Mouse (Mus musculus): ENCODE measurements around the gene Lamtor2. TPM values are rescaled to one million over a fixed set of nuclear protein-coding genes. Genes with fewer than 3 reads are reported as not detected.

Lamtor2 gene
- polyA plus RNA-seq, 1 experiment from 2014 or later, result 198 TPM

GRCm38 (mm10) chr3:88551586-88551985 is 1.3 kb downstream of the Lamtor2 start:
- H3K9ac ChIP-seq, result no peak overlapping the region
- peaks cover 11% of the 10 kb centered on the region; the same call in 1 of the 2 replicates for H3K36me3 ChIP-seq
- H3K4me2 ChIP-seq, result peak overlapping the region; percentile 75
- no peaks in the 10 kb centered on the region for H3K9me3 ChIP-seq
- no peak overlapping the region for H3K27ac ChIP-seq
- 80% methylated on average over 4 of the region's 4 CpGs for WGBS
- H3K4me1 ChIP-seq, result peaks cover 28% of the 10 kb centered on the region
- ATAC-seq (ENCODE audit: insufficient read depth, low FRiP score, low read depth), result no peak
- peak overlapping the region; percentile 85; the same call in 1 of the 2 replicates for H3K4me3 ChIP-seq (replicated peaks)
- H3K27me3 ChIP-seq (replicated peaks), result no peaks in the 10 kb centered on the region

DNA sequence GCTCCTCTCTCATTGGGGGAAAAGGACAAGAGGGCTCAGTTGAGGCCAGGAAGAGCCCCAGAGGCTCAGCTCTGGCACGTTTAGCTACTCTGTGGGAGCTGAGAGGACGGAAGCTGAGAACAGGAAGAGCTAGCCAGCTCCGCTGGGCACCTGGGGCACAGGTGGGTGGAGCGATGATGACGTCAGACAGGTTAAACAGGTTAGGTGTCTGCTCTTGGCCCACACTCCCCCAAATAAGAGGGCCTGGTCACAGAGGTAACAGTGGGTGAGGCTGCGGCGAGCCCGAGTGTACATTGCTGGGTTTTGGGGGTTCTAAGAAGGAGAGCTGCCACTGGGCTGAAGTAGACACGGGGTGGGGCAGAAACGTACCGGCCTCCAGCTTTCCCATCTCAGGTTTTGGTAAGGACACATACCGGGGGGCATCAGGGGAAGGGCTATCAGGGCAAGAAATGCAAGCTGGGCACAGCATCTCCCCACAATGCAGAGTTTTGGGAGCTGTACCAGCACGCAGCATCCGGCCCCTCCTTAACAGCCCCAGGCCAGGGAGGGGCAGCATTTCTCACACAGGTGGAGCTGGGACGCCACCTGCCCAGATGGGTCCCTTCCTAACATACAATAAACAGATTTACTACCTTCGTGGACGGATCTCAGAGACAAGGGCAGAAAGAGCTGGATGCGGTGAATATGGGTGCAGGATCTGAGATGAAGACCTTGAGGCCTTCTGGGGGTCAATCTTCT is 4.5 kb downstream of the Lamtor2 start, which contains the start of gene Rab25:
Gene Rab25 (minus strand): TSS at position 121 of the 738 bp plus-strand sequence.
- H3K36me3 ChIP-seq, result no peaks in the 10 kb centered on the region
- peak within 1 kb of the TSS; percentile 50 for H3K4me2 ChIP-seq
- peak; percentile 15; the same call in 1 of the 2 replicates for ATAC-seq (ENCODE audit: insufficient read depth, low FRiP score, low read depth)
- peak within 1 kb of the TSS; percentile 78 for H3K27ac ChIP-seq
- peaks cover 24% of the 10 kb centered on the region for H3K4me1 ChIP-seq
- peak within 1 kb of the TSS; percentile 34 for H3K4me3 ChIP-seq (replicated peaks)
- WGBS, result 40% methylated on average over 18 of the region's 18 CpGs
- H3K27me3 ChIP-seq (replicated peaks), result no peaks in the 10 kb centered on the region
- no peak within 1 kb of the TSS for H3K9ac ChIP-seq
- H3K9me3 ChIP-seq, result no peaks in the 10 kb centered on the region

DNA sequence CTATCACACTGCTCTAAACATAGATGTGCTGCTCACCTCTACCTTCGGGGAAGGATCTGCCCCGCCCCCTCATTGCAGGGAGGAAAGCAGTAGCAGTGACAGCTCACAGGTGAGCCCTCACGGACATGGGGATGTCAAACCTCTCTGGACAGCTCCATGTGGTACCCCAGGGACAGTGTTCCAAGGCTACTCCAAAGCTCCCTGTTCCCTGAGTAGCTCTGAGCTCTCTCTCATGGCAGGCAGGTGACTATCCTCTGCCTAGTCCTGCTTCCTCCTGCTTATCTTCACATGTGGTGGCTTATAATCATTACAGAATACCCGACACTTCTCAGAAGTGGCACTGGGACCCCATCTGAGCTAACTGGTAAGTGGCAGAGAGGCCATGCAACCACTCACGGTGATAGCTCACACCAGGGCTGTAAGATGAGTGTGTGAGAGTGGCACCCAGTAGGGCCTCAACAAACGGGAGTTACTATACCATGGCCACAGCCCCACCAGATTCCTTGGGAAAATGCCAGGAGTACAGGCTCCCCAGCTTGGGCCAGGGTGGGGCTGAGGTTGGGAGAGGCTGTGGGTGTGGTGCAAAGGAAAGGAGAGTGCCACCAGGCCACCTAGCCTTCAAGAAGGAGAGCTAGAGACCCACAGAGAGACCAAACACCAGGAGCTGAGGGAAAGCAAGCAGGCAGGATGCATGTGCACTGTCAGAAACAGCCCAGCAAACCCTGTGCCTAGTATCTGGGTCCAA is 6.0 kb downstream of the Lamtor2 start:
- no peak overlapping the region for H3K9ac ChIP-seq
- no peaks in the 10 kb centered on the region for H3K36me3 ChIP-seq
- H3K4me3 ChIP-seq (replicated peaks), result peak overlapping the region; percentile 19
- H3K27ac ChIP-seq, result peak overlapping the region; percentile 31; the same call in 1 of the 2 replicates
- peak overlapping the region; percentile 43 for H3K4me2 ChIP-seq
- H3K27me3 ChIP-seq (replicated peaks), result no peaks in the 10 kb centered on the region
- WGBS, result 72% methylated on average over 6 of the region's 6 CpGs
- ATAC-seq (ENCODE audit: insufficient read depth, low FRiP score, low read depth), result 0 out of 2 replicates have a peak, but pooled peaks have one; percentile 23
- H3K9me3 ChIP-seq, result no peaks in the 10 kb centered on the region
- peaks cover 21% of the 10 kb centered on the region for H3K4me1 ChIP-seq

GRCm38 (mm10) chr3:88544955-88545591 is 7.8 kb downstream of the Lamtor2 start:
- Histone ChIP-seq H3K9ac (no peak overlapping the region), H3K27ac (no peak overlapping the region)

DNA sequence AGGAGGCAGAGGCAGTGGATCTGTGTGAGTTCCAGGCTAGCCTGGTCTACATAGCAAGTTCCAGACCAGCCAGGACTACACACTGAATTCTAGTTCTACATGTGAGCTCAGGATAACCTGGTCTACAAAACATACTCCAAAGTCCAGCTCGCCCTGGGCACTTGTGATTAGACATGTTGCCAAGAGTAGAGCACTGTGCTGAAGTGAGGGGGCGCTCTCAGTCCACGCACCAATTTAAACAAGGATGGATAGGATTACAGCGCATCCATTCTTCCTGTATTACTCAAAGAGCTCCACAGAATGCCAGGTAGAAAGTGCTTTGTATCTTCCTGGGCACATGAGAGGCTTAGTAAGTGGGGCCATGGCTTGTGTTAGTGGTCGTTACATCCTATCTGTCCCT is 8.4 kb downstream of the Lamtor2 start:
- Histone ChIP-seq H3K4me2 (no peak overlapping the region), H3K27me3 (replicated peaks) (no peaks in the 10 kb centered on the region), H3K36me3 (peaks cover 9% of the 10 kb centered on the region; the same call in 1 of the 2 replicates), H3K4me1 (peaks cover 17% of the 10 kb centered on the region; the same call in 1 of the 2 replicates), H3K4me3 (replicated peaks) (no peak overlapping the region), H3K9me3 (no peaks in the 10 kb centered on the region), H3K9ac (no peak overlapping the region), H3K27ac (no peak overlapping the region)
- 35% methylated on average over 5 of the region's 5 CpGs for WGBS
- no peak for ATAC-seq (ENCODE audit: insufficient read depth, low FRiP score, low read depth)

More at GRCm38 (mm10) chr3:88544955-88545591, 7.8 kb downstream of the Lamtor2 start:
- 57% methylated on average over 20 of the region's 20 CpGs for WGBS
- Histone ChIP-seq H3K27me3 (replicated peaks) (no peaks in the 10 kb centered on the region), H3K4me1 (peaks cover 14% of the 10 kb centered on the region; the same call in 1 of the 2 replicates), H3K9me3 (no peaks in the 10 kb centered on the region), H3K4me2 (no peak overlapping the region), H3K36me3 (peaks cover 6% of the 10 kb centered on the region; the same call in 1 of the 2 replicates), H3K4me3 (replicated peaks) (no peak overlapping the region)
- no peak for ATAC-seq (ENCODE audit: insufficient read depth, low FRiP score, low read depth)

DNA sequence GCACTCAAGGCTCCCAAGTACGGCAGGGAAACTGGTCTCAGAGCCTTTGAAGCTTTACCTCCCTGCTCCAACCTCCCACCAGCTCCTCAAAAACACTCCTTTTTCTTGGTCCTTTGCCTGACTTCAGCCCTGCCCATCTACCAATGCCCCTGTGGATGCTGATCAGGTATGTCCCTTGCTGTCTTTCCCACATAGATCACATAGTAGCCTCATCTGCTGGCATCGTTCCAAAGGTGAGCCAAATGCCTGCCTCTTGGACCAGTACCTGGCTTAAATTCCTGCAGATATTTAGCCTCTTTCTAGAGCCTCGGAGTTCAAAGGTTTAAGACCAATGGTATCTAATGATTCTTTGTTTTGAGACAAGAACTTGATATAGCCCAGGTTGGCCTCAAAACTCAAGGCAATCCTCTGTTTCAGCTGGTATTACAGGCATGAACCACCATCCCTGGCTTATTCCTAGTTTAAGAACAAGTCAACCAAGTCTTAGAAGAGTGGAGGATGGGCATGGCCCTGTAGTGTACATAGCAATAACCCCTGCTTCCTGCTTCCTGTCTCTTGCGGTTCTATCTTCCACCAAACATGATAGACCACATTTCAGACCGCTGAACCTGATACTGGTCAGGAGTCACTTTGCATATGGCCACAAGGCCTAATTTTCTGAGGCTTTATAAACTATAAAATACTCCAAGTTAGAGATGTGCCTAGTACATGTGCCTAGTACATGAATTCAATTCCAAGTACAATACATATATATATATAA is 9.0 kb downstream of the Lamtor2 start:
- H3K36me3 ChIP-seq, result peaks cover 9% of the 10 kb centered on the region; the same call in 1 of the 2 replicates
- WGBS, result 59% methylated on average over 5 of the region's 5 CpGs
- no peak overlapping the region for H3K4me2 ChIP-seq
- H3K9ac ChIP-seq, result no peak overlapping the region
- no peak overlapping the region for H3K4me3 ChIP-seq (replicated peaks)
- no peak overlapping the region for H3K27ac ChIP-seq
- no peaks in the 10 kb centered on the region for H3K27me3 ChIP-seq (replicated peaks)
- ATAC-seq (ENCODE audit: insufficient read depth, low FRiP score, low read depth), result no peak
- no peaks in the 10 kb centered on the region for H3K9me3 ChIP-seq
- H3K4me1 ChIP-seq, result peaks cover 21% of the 10 kb centered on the region; the same call in 1 of the 2 replicates

GRCm38 (mm10) chr3:88543174-88543573 is 9.7 kb downstream of the Lamtor2 start:
- H3K27me3 ChIP-seq (replicated peaks), result no peaks in the 10 kb centered on the region
- H3K9me3 ChIP-seq, result no peaks in the 10 kb centered on the region
- ATAC-seq (ENCODE audit: insufficient read depth, low FRiP score, low read depth), result no peak
- WGBS, result 76% methylated on average over 8 of the region's 8 CpGs
- no peak overlapping the region for H3K27ac ChIP-seq
- no peak overlapping the region for H3K4me3 ChIP-seq (replicated peaks)
- peaks cover 15% of the 10 kb centered on the region for H3K36me3 ChIP-seq
- no peak overlapping the region for H3K9ac ChIP-seq
- H3K4me1 ChIP-seq, result peaks cover 24% of the 10 kb centered on the region
- no peak overlapping the region for H3K4me2 ChIP-seq

- no peak overlapping the region for H3K4me3 ChIP-seq (replicated peaks)
- ATAC-seq (ENCODE audit: insufficient read depth, low FRiP score, low read depth), result no peak
- no peak overlapping the region for H3K4me2 ChIP-seq
- H3K9ac ChIP-seq, result no peak overlapping the region
- H3K27ac ChIP-seq, result no peak overlapping the region
- H3K4me1 ChIP-seq, result peaks cover 31% of the 10 kb centered on the region
- 50% methylated on average over 4 of the region's 4 CpGs for WGBS
- peaks cover 21% of the 10 kb centered on the region for H3K36me3 ChIP-seq
- H3K27me3 ChIP-seq (replicated peaks), result no peaks in the 10 kb centered on the region
- no peaks in the 10 kb centered on the region for H3K9me3 ChIP-seq
Measured at GRCm38 (mm10) chr3:88542486-88542885, 10.4 kb downstream of the Lamtor2 start.

DNA sequence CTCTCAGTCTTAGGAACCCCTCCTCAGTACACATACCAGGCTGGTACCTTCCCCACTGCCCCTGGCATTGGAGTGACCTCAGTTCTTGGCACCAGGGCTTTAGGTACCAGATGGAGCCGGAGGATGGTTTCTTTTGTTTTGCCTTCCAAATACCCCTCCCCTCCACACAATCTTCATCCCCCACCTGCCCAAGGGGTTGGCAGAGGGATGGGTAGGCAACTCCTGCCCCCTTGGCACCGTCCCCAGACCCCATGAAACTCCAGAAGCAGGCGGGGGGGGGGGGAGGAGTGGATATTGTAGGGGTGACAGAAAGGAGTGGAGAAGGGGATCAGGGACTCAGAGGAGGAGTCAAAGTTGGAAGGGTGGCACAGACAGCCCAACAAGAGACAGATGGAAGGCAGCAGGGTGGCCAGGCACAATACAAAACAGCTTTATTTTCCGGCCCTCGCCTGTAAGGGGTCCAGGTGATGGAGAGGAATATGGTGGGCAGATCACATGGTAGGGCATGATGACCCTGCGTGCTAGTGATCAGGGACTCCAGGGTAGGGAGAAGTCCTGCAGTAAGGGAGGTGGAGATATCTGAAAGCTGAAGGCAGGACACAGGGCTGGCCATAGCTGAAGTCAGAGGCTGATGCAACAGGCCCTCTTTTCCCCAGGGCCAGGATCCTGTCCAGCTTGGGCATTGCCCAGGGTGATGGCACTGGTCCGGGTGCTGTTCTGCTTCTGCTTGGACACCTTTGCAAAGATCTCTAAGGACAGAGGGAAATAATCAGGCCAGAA is 11.1 kb downstream of the Lamtor2 start:
- Histone ChIP-seq H3K27me3 (replicated peaks) (no peaks in the 10 kb centered on the region), H3K4me3 (replicated peaks) (no peak overlapping the region), H3K4me2 (no peak overlapping the region), H3K36me3 (peaks cover 26% of the 10 kb centered on the region), H3K9me3 (no peaks in the 10 kb centered on the region), H3K27ac (no peak overlapping the region), H3K9ac (no peak overlapping the region), H3K4me1 (peaks cover 34% of the 10 kb centered on the region)
- WGBS, result 68% methylated on average over 7 of the region's 7 CpGs
- ATAC-seq (ENCODE audit: insufficient read depth, low FRiP score, low read depth), result no peak

- H3K4me1 ChIP-seq, result peaks cover 45% of the 10 kb centered on the region
- ATAC-seq (ENCODE audit: insufficient read depth, low FRiP score, low read depth), result no peak
- H3K27ac ChIP-seq, result no peak overlapping the region
- peaks cover 26% of the 10 kb centered on the region for H3K36me3 ChIP-seq
- H3K4me3 ChIP-seq (replicated peaks), result no peak overlapping the region
- no peak overlapping the region for H3K4me2 ChIP-seq
- WGBS, result 52% methylated on average over 5 of the region's 5 CpGs
- no peaks in the 10 kb centered on the region for H3K27me3 ChIP-seq (replicated peaks)
- H3K9ac ChIP-seq, result no peak overlapping the region
- H3K9me3 ChIP-seq, result no peaks in the 10 kb centered on the region
Measured at GRCm38 (mm10) chr3:88540085-88540484, 12.8 kb downstream of the Lamtor2 start.

All from stomach, embryonic 15.5 days (tissue).